Mouse (Mus musculus) CH12.LX (cell line): Measurements from ENCODE around the gene Olfr288.

ENCODE experiments used
- CTCF ChIP-seq, 2 experiments: IDR thresholded peaks in 1 of 2; conservative IDR thresholded peaks in 1 of 2; 2 replicates each; pipeline ENCODE4 v1.5.1; 2011 to 2012; ENCODE audit warnings: low read depth in 2 of 2, low read length in 2 of 2, improper control_type of control experiment in 1 of 2, inconsistent platforms in 1 of 2, mild to moderate bottlenecking in 1 of 2, moderate library complexity in 1 of 2
- E2F4 ChIP-seq: IDR thresholded peaks from 2 replicates; pipeline ENCODE4 v1.6.1; 2011; ENCODE audit warnings: low read depth, low read length, improper control_type of control experiment; ENCODE audit not compliant: insufficient replicate concordance
- MYC ChIP-seq: IDR thresholded peaks from 2 replicates; pipeline ENCODE4 v1.6.1; 2011; ENCODE audit warnings: low read depth, mild to moderate bottlenecking, improper control_type of control experiment, low read length
- NELFE ChIP-seq: IDR thresholded peaks from 2 replicates; pipeline ENCODE4 v1.6.1; 2011; ENCODE audit warnings: low read depth, low read length, improper control_type of control experiment
- POLR2A ChIP-seq: IDR thresholded peaks from 2 replicates; pipeline ENCODE4 v1.6.1; 2011; ENCODE audit warnings: low read depth, mild to moderate bottlenecking, improper control_type of control experiment, low read length
- RCOR1 ChIP-seq: conservative IDR thresholded peaks from 2 replicates; pipeline ENCODE4 v1.6.1; 2012; ENCODE audit warnings: low read depth, mild to moderate bottlenecking, inconsistent platforms, low read length, improper control_type of control experiment
- UBTF ChIP-seq: IDR thresholded peaks from 2 replicates; pipeline ENCODE4 v1.6.1; 2012; ENCODE audit warnings: low read depth, mild to moderate bottlenecking, inconsistent platforms, low read length, improper control_type of control experiment, moderate library complexity
- USF2 ChIP-seq: conservative IDR thresholded peaks from 2 replicates; pipeline ENCODE4 v1.6.1; 2011; ENCODE audit warnings: low read depth, low read length, improper control_type of control experiment

DNA sequence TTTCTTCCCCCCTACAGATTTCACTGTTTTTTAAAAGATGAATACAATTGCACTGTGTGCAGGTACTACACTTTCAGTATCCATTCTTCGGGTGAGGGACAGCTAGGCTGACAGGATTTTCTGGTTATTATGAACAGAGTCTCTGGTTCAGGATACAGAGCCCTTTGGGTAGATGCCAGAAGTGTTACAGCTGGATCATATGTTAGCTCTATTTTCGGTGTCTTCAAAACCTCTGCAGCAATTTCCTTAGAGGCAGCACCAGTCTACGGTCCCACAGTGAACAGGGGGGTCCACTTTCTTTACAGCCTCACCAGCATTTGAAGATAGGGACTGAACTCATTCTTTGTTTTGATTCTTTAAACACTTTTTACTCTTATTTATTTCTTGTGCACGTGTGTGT, 10.9 kb downstream of the Olfr288 start:
- TF ChIP-seq E2F4, result no peak
- TF ChIP-seq USF2, result no peak
- TF ChIP-seq POLR2A, result no peak
- TF ChIP-seq CTCF (conservative IDR thresholded peaks at IDR 0.05 in 1 of 2, IDR thresholded peaks at IDR 0.05 in 1 of 2; ENCODE audit: low read depth in 2 of 2, low read length in 2 of 2), result no peak
- TF ChIP-seq UBTF, result no peak
- TF ChIP-seq RCOR1, result no peak
- TF ChIP-seq NELFE, result no peak
- TF ChIP-seq MYC, result no peak
